ENCODE assay signal across 8 mouse cellular contexts in the genomic region with DNA sequence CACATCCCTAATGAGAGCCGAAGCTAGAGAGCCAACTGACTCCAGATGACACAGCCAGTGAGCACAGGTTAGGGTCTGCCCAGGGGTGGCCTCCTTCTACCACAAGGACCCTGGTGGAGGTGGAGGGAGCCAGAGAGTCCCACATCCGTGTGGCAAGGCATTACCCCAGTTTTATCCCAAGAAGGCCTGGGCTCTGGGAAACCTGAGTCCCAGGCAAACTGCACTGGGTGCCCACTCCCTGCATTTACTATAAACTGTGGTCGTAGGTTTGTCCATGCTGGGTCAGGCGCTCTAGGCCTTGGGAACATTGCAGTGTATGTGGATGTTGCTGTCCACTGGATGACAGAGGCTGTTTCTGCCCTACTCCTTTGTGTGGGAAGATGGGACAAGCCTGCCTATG. TPM values are rescaled to one million over a fixed set of nuclear protein-coding genes. Genes with fewer than 3 reads are reported as not detected.
DNase-seq lines count a peak whose midpoint lies in the region; ATAC-seq and TF ChIP-seq lines count a peak whose summit lies in the region.

No protein-coding gene starts in this region.

- DNase-seq in heart, adult 11 months = peak; percentile 93
- DNase-seq in heart, postnatal 14 days = no peak
- no peak for DNase-seq in spleen, adult 2 months (ENCODE audit: low read depth in 1 of 2, low spot score in 2 of 2)
- no peak for DNase-seq in spleen, postnatal 36 days (ENCODE audit: low spot score in 2 of 2)
- DNase-seq in gastrocnemius, adult 8-10 months (ENCODE audit: low spot score in 2 of 2) = no peak

- H3K9me3 ChIP-seq in intestine, embryonic 16.5 days (ENCODE audit: control insufficient read depth, low read length) = no peaks in the 10 kb centered on the region
- H3K9me3 ChIP-seq in stomach, embryonic 15.5 days = no peaks in the 10 kb centered on the region

- H3K4me2 ChIP-seq in intestine, embryonic 16.5 days (ENCODE audit: low read depth, low read length) = peak overlapping the region; percentile 69
- peak overlapping the region; percentile 44 for H3K4me2 ChIP-seq in stomach, embryonic 15.5 days

- H3K27ac ChIP-seq in spleen, adult 2 months (ENCODE audit: insufficient read depth, low read length) = peak overlapping the region; percentile 46
- peak overlapping the region; percentile 95 for H3K27ac ChIP-seq in intestine, embryonic 16.5 days (ENCODE audit: low read length)
- peak overlapping the region; percentile 89 for H3K27ac ChIP-seq in stomach, embryonic 15.5 days

- H3K9ac ChIP-seq in intestine, embryonic 16.5 days (ENCODE audit: low read depth, low read length) = peak overlapping the region; percentile 72
- H3K9ac ChIP-seq in stomach, embryonic 15.5 days = no peak overlapping the region

- H3K27me3 ChIP-seq in spleen, adult 2 months (ENCODE audit: control insufficient read depth, insufficient read depth, low read length) = no peaks in the 10 kb centered on the region
- no peaks in the 10 kb centered on the region for H3K27me3 ChIP-seq in intestine, embryonic 16.5 days (replicated peaks; ENCODE audit: control insufficient read depth, insufficient read depth, low read length)
- no peaks in the 10 kb centered on the region for H3K27me3 ChIP-seq in stomach, embryonic 15.5 days (replicated peaks)

- intact Hi-C loops in heart, postnatal 14 days (cut with DNase I) = loop anchor here (10.0 kb wide), 1 partner anchor 316 kb away; no protein-coding TSS in a partner anchor

- no peak for TF ChIP-seq CTCF in spleen, adult 2 months (IDR thresholded peaks at IDR 0.05; ENCODE audit: extremely low read depth, insufficient read depth, insufficient read length, insufficient replicate concordance)

- WGBS in spleen, adult 2 months = 30% methylated on average over 4 of the region's 4 CpGs
- 63% methylated on average over 4 of the region's 4 CpGs for WGBS in intestine, embryonic 16.5 days
- WGBS in stomach, embryonic 15.5 days = 71% methylated on average over 4 of the region's 4 CpGs

- H3K4me1 ChIP-seq in spleen, adult 2 months (ENCODE audit: control insufficient read depth, insufficient read depth, insufficient read length) = peaks cover 26% of the 10 kb centered on the region; the same call in 1 of the 2 replicates
- peaks cover 32% of the 10 kb centered on the region for H3K4me1 ChIP-seq in intestine, embryonic 16.5 days (ENCODE audit: control insufficient read depth, insufficient read depth, low read length)
- peaks cover 35% of the 10 kb centered on the region for H3K4me1 ChIP-seq in stomach, embryonic 15.5 days

- ATAC-seq in intestine, embryonic 16.5 days = peak; percentile 4; the same call in 1 of the 2 replicates
- no peak for ATAC-seq in stomach, embryonic 15.5 days (ENCODE audit: insufficient read depth, low FRiP score, low read depth)
- ATAC-seq in CD4-positive, CD25-positive, alpha-beta regulatory T cell, adult 4 months = no peak

- H3K4me3 ChIP-seq in spleen, adult 2 months (ENCODE audit: extremely low read depth, insufficient read depth, insufficient read length) = peak overlapping the region; percentile 51
- H3K4me3 ChIP-seq in intestine, embryonic 16.5 days (ENCODE audit: low read length) = peak overlapping the region; percentile 50
- peak overlapping the region; percentile 28 for H3K4me3 ChIP-seq in stomach, embryonic 15.5 days (replicated peaks)

- TF ChIP-seq POLR2A in spleen, adult 2 months (IDR thresholded peaks at IDR 0.05; ENCODE audit: low read depth, low read length) = no peak

- peaks cover 15% of the 10 kb centered on the region for H3K36me3 ChIP-seq in spleen, adult 2 months (ENCODE audit: control insufficient read depth, insufficient read depth, low read length)
- peaks cover 13% of the 10 kb centered on the region for H3K36me3 ChIP-seq in intestine, embryonic 16.5 days (ENCODE audit: control insufficient read depth, insufficient read depth, low read length)
- H3K36me3 ChIP-seq in stomach, embryonic 15.5 days = peaks cover 12% of the 10 kb centered on the region

RNA-seq across cellular contexts. Expression of gene Lgals3bp, which starts 0.7 kb away (rescaled TPM):
- total RNA-seq in heart, postnatal 14 days (2021) = 10 to 100 TPM; 21.2 to 24.1 TPM
- 253 and 254 TPM in 2 replicates for polyA plus RNA-seq in spleen, adult 2 months (2012; rRNA removed)
- 226 and 234 TPM in 2 replicates for polyA plus RNA-seq in intestine, embryonic 16.5 days (2015; fragmentation: Nextera tagmentation; extraction: Ambion mirVana)
- polyA plus RNA-seq in stomach, embryonic 15.5 days (2015; fragmentation: Nextera tagmentation; extraction: Ambion mirVana) = 67.4 and 81.5 TPM in 2 replicates
- total RNA-seq in gastrocnemius, adult 8-10 months (2022) = 10 to 100 TPM; 12.3 to 16.0 (median 14.3) TPM
- 100 to 1,000 TPM in 1 of 2 experiments, 10 to 100 TPM in 1; 93.7 to 163 TPM for polyA plus RNA-seq in CD4-positive, CD25-positive, alpha-beta regulatory T cell, adult 4 months (2017; shearing (Covaris generic))

RNA-seq across cellular contexts. Expression of gene Cant1, which starts 17.7 kb away (rescaled TPM):
- 10 to 100 TPM; 17.9 to 20.9 TPM for total RNA-seq in heart, postnatal 14 days (2021)
- polyA plus RNA-seq in spleen, adult 2 months (2012; rRNA removed) = 42.7 and 50.5 TPM in 2 replicates
- 38.7 and 44.1 TPM in 2 replicates for polyA plus RNA-seq in intestine, embryonic 16.5 days (2015; fragmentation: Nextera tagmentation; extraction: Ambion mirVana)
- polyA plus RNA-seq in stomach, embryonic 15.5 days (2015; fragmentation: Nextera tagmentation; extraction: Ambion mirVana) = 30.7 and 32.1 TPM in 2 replicates
- 10 to 100 TPM in 3 of 4 experiments, 1 to 10 TPM in 1; 9.6 to 11.8 (median 11.0) TPM for total RNA-seq in gastrocnemius, adult 8-10 months (2022)
- 10 to 100 TPM; 12.9 to 13.6 TPM for polyA plus RNA-seq in CD4-positive, CD25-positive, alpha-beta regulatory T cell, adult 4 months (2017; shearing (Covaris generic))

RNA-seq across cellular contexts. Expression of gene C1qtnf1, which starts 26.8 kb away (rescaled TPM):
- total RNA-seq in heart, postnatal 14 days (2021) = 10 to 100 TPM; 33.7 to 39.7 TPM
- 10.5 and 12.0 TPM in 2 replicates for polyA plus RNA-seq in spleen, adult 2 months (2012; rRNA removed)
- 7.1 and 7.3 TPM in 2 replicates for polyA plus RNA-seq in intestine, embryonic 16.5 days (2015; fragmentation: Nextera tagmentation; extraction: Ambion mirVana)
- 6.8 and 8.3 TPM in 2 replicates for polyA plus RNA-seq in stomach, embryonic 15.5 days (2015; fragmentation: Nextera tagmentation; extraction: Ambion mirVana)
- total RNA-seq in gastrocnemius, adult 8-10 months (2022) = 1 to 10 TPM; 4.0 to 8.9 (median 6.3) TPM
- not detected for polyA plus RNA-seq in CD4-positive, CD25-positive, alpha-beta regulatory T cell, adult 4 months (2017; shearing (Covaris generic))

RNA-seq across cellular contexts. Expression of gene Timp2, which starts 45.7 kb away (rescaled TPM):
- total RNA-seq in heart, postnatal 14 days (2021) = 100 to 1,000 TPM; 150 to 168 TPM
- polyA plus RNA-seq in spleen, adult 2 months (2012; rRNA removed) = 68.1 and 75.1 TPM in 2 replicates
- 30.9 and 45.1 TPM in 2 replicates for polyA plus RNA-seq in intestine, embryonic 16.5 days (2015; fragmentation: Nextera tagmentation; extraction: Ambion mirVana)
- 78.8 and 83.0 TPM in 2 replicates for polyA plus RNA-seq in stomach, embryonic 15.5 days (2015; fragmentation: Nextera tagmentation; extraction: Ambion mirVana)
- total RNA-seq in gastrocnemius, adult 8-10 months (2022) = 10 to 100 TPM; 41.0 to 82.5 (median 52.4) TPM
- 10 to 100 TPM in 1 of 2 experiments, 1 to 10 TPM in 1; 9.5 to 10.5 TPM for polyA plus RNA-seq in CD4-positive, CD25-positive, alpha-beta regulatory T cell, adult 4 months (2017; shearing (Covaris generic))

RNA-seq across cellular contexts. Expression of gene Cep295nl, which starts 58.9 kb away (rescaled TPM):
- 1 to 10 TPM in 1 of 2 experiments, under 1 TPM in 1; 1.00 to 2.0 TPM for total RNA-seq in heart, postnatal 14 days (2021)
- not detected in 2 replicates for polyA plus RNA-seq in spleen, adult 2 months (2012; rRNA removed)
- polyA plus RNA-seq in intestine, embryonic 16.5 days (2015; fragmentation: Nextera tagmentation; extraction: Ambion mirVana) = 0.20 and 0.24 TPM in 2 replicates
- 0.36 and 0.42 TPM in 2 replicates for polyA plus RNA-seq in stomach, embryonic 15.5 days (2015; fragmentation: Nextera tagmentation; extraction: Ambion mirVana)
- total RNA-seq in gastrocnemius, adult 8-10 months (2022) = 1 to 10 TPM in 1 of 4 experiments, under 1 TPM in 3; 0.41 to 1.0 (median 0.94) TPM
- polyA plus RNA-seq in CD4-positive, CD25-positive, alpha-beta regulatory T cell, adult 4 months (2017; shearing (Covaris generic)) = under 1 TPM; 0.32 to 0.52 TPM
